Mouse (Mus musculus) embryo, embryonic 10.5 days (tissue): ENCODE results near the gene Mid1.

Experiments used
- DNase-seq: peaks from one replicate; pipeline ENCODE4 v3.0.0-alpha.2; 2015; ENCODE audit warnings: low spot score

Gene Mid1

DNA sequence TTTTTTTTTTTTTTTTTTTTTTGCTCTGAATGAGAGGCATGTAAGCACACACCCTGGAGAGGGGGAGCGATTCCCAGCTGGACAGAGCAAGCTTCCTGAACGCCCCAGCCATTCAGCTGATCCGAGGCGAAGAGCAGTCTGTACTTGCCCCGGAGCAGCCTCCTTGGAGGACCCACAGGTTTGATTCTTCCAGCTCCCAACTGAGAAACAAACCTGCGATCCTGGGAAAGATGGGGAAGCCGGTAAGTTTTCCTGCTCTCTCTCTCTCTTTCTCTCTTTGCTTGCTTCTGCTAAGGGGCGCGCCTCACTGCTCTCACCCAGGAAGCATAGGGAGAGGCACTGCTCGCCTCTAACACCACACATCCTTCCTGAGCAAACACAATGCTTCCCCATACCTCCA is at the start of gene Mid1:
Mid1 (plus strand) TSS at position 69 of the 400 bp plus-strand sequence.
- peak; percentile 27 for DNase-seq

DNA sequence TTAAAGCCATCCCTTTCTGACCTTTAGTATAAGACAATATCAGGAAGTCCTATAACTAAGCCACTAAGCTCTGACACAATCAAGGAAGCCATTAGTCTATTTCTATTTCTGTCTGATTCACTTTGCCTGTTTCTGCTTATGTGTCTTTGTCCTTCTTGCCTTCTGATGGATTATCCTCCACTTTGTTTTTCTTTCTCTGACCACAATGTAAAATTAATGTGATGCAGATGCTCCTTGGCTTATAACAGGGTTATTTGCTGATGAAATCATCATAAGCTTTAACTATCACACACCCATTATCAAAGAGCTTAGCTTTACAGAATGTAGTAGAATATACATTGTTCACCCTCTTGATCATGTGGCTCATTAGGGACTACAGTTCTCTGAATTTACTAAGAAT is 11.9 kb upstream of the Mid1 start:
- no peak for DNase-seq

DNA sequence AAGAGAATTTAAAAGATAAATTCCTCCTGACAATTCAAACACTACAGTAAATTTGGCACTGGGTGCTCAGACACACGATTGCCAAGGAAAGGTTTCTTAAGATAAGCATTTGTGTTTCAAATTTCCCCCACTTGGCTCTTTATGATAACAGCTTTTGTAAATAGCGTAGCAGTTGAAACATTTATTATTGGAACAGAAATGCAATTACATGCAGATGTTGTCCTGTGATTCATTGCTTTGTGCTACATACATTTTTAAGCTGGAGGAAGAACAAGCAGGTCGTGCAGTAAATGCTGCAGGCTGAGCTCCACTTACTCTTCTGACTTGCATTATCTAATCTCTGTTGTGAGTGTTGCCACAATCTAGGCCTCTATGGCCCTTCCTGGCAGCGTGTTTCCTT is 8.7 kb upstream of the Mid1 start:
- no peak for DNase-seq

DNA sequence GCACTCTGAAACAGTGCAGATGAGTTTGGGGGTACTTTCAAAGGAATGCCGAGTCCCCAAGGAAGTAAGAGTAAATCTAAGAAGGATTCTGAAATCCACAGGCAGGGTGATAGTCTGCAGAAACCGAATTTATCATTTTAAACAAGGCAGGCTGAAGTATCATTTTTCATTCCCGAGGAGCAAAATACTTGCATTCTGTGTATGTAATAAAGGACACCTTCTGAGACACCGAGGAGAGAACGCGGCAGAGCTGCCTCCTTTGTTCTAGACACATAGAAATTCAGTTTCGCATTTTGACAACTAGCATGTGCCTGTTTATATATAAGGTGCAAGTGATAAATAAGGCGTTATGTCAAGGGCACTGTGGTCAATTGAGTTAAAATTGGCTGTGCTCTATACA is 732 bp downstream of the Mid1 start:
- DNase-seq = peak; percentile 16

DNA sequence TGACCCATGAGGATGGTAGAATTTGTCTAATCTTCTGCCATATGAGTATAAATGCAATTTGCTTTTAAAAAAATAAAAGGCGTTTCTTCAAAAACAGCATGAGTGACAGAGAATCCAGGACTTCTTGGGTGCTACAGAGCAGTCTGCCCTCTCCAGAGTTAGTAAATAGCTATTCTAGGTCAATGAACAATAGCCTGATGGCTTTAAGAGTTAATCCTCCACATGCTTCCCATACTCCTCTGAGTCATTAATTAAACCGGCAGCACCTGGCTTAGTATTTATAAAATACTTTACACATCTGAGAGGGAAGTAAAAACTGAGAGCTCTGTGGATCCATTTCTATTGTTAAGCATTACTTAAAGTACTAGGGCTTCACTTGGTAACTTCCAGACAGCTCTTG is 6.2 kb downstream of the Mid1 start:
- no peak for DNase-seq

DNA sequence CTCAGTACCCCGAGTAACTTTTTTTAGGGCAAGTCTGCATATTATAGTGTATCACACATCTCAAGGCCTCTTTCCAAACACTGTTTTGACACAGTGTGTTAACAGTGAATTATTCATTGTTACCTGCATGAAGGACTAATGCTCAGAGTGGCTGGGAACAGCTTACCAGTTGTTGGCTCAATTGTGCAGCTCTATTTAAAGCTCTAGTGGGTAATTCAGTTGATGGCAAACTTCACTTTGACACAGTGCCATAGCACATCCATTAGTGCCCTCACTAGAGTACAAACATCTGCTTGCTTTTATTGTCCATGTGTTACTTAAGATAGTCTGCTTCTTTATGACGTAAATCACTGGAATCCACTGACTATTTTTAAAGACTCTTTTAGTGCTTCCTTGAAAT is 6.7 kb downstream of the Mid1 start:
- DNase-seq = no peak

DNA sequence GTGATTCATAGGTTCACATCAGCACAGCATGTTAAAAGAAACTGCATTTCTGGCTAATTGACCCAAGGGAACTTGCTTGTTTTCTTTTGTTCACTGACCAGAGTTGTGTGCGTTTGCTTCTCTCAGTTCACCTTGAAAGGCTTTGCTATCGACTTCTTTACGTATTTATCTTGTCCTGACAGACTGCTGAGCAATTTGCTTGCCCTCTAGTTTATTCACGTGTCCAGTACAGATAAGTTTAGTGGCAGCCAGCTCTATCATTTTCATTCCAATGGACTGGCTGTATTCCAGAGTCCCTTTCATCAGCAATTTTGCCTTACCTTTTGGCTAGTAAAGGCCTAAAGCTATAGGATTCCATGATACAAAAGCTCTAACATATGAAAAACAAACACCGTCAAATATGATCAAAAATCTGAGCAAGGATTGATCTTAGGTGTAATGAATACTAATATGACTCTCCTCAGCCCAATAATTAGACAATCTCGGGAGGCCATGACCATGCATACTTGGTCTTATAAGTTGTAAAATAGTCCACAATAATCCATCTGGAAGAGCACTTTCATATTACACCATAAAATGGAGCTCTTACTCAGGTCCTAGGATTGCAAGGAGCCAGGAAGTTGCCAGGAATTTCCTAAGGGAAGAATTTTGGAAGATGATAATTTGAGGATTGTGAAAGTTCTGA is 7.4 kb downstream of the Mid1 start:
- DNase-seq = no peak

DNA sequence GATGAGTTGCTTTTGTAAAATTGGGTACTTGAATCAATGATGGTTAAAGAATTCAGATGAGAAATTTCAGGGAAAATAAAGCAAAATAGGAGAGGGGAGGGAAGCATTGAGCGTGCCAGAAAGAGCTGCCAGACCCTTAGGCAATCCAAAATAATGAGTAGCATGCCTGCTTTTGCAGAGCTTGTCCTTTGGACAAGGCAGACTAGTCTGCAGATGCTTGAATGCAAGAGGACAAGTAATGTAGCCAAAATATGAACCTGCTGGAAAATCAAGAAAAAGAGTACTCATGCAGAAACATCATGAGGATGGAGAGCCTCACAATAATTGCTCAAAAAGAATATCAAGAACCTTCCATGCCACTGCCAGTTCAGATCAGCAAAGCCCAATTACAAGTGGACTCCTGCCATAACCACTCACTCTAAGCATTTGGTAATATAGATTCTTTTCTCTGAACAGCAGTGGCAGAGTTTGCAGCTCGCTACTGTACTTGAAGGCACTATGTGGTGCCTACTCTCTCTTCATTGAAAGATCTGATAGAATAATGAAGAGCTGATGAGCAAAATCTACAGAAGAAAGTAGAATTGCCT is 19.1 kb downstream of the Mid1 start:
- no peak for DNase-seq

DNA sequence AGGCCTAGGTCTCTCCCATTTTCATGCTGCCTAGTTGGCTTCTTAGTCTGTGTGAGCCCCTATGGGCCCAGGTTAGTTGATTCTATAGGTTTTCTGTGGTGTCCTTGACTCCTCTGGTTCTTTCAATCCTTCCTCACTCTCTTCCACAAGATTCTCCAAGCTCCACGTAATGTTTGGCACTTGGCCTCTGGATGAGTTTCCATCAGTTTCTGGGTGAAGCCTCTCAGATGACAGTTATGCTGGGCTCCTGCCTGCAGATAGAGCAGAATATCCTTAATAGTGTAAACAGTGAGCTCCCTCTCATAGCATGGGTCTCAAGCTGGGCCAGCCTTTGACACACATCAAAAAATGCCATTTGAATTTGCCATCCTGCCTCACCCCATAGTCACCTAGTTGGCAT is 38.5 kb downstream of the Mid1 start:
- DNase-seq = no peak

DNA sequence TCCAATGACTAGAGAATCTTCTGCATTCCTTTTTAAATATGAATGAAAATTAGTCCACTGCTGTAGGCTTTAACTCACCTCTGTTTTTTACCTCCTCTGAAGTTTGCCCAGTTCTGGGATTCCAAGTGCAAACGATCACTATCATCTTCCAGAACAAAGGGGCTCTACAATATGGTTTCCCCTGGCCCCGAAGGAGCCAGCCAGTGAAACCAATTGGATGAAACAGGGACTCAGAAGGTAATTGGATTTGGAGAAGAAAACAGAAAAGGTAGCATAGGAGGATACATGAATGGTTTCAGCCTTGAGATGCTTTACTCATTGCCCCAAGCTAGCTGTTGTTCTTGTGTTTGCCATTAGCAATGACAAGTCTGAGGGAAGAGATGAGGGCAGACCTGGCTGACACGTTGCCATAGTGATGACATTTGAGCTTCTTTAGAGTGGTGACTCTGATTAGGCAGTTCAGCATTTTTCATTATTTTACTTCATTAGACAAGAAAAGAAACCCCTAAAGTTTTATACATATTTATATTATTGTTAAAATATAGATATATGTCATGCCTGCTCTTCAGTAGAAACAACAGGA is 50.5 kb downstream of the Mid1 start:
- peak; percentile 13 for DNase-seq

DNA sequence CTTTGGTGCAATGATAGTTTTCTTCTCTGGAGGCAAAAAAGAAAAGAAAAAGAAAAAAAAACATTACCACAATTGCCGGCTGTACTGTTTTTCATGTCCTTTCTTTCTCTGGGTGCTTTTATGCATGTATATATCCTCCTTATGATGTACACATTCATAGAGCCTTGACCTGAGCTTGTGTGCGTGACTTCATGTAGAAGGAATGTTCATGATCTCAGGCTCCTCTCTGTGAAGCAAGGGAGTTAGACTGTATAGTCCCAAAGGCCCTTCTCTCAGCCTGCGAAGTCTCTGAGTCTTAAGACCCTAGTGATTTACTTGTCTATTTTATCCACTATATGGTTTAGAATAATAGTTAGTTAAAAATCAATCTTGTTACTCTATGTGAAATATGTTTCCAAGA is 73.0 kb downstream of the Mid1 start:
- DNase-seq = no peak

DNA sequence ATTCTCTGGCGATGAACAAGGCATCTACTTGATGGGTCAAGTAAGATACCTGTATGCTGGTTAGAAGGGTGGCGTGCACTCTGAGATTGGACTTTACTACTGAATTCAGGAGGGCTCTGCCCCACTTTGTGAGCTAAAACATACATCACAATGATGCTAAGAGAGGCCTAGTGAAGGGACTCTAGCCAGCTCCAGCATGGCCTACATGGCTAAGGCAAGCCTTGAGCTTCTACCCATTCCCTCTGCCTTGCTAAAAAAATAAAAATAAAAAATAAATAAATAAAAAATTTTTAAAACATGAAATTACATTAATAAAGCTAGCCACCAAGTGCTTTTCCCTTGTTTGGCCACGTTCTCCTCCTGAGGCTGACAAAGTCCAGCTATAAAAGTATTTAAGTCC is 94.5 kb downstream of the Mid1 start, which contains the start of gene 4933400A11Rik:
4933400A11Rik (minus strand) TSS at position 101 of the 400 bp plus-strand sequence.
- DNase-seq = no peak

DNA sequence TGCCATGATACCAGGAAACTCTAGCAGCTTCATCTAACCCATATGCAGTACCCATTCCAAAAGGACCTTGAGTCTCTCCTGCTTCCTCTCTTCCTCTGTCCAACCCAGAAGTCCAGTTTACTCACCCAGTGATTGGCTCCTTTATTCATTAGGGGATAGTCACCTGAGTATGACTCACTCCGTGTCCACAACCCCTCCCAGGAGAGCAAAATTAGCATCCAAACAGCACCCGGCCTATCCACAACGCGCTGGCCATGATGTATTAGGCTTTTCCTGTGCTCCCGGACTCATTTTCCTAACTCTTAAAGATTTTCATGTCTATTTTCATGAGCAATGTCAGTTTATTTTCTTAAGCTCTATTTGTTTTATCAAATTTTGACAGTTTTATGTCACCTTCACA is 104.7 kb downstream of the Mid1 start:
- no peak for DNase-seq

DNA sequence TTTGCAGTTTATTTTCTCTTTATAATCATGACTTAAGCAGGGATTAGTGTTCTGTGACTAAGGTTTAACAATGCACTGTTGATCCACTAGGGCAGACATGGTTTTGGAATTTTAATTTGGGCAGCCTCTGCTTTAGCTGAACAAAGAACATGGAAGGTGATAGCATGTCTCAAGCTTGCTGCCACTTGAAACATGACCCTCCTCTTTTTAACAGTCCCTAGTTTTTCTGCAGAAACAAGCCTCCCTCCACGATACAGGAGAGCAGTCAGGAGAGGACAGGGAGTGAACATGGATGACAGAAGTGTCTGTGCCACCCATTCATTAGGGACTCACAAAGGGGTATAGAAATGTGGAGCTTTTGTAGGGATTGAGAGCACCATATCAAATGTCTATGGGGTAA is 107.9 kb downstream of the Mid1 start:
- peak; percentile 20 for DNase-seq

DNA sequence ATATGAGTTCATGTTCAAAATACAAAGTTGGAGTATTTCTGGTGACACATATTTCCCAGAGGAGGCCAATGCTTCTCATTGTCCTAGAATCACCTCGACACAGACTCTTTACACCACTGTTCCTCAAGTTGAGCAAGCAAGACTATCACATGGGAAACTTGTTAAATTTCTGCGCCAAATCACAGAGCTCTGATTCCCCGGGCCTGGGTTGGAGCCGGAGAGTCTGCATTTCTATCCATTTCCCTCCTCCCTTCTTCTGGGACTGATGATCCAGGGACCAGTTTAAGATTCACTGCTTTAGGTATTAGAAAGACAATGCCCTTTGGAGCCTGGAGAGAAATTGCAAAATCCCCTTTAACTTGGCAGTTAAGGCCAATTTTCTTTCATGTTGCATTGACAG is 109.4 kb downstream of the Mid1 start:
- DNase-seq = no peak

DNA sequence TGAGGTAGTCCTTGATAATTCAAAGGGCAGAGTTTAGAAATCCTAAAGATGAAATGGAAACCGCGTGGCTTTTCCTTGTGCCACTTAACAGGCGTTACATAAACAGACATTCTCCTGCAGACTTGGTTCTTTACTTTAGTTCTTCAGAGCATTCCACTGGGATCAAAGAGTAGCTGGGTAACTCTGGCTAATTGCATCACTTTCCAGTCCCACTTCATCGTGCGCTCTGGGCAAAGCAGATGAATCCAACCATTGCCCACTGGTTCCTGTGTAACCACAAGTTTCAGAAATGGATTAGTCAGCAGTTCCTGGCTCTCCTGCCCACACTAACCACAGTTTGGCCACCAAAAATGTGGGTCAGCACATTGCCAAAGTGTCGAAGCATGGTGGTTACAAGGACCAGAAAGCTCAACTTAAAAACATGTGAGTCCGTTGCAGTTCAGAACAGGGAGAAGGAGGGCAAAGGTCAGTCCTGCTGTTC is 109.9 kb downstream of the Mid1 start:
- no peak for DNase-seq

DNA sequence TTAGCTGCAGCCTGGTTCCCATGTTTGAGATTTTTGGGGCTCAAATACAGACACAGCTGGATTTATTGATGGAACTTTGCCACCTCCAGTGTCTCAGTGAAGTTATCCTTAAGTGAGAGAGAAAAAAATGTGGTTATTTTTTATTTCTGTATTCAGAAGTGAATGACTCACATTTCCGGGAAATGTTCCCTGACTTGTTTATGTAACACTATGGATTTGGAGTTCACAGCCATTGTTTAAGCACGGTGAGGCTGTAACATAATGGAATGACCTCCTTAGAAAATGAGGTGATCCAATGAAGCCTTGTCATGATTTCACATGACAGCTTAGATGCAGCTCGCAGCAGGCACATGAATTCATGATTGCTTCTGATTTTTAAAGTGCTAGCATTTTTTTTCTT is 112.1 kb downstream of the Mid1 start:
- DNase-seq = no peak

DNA sequence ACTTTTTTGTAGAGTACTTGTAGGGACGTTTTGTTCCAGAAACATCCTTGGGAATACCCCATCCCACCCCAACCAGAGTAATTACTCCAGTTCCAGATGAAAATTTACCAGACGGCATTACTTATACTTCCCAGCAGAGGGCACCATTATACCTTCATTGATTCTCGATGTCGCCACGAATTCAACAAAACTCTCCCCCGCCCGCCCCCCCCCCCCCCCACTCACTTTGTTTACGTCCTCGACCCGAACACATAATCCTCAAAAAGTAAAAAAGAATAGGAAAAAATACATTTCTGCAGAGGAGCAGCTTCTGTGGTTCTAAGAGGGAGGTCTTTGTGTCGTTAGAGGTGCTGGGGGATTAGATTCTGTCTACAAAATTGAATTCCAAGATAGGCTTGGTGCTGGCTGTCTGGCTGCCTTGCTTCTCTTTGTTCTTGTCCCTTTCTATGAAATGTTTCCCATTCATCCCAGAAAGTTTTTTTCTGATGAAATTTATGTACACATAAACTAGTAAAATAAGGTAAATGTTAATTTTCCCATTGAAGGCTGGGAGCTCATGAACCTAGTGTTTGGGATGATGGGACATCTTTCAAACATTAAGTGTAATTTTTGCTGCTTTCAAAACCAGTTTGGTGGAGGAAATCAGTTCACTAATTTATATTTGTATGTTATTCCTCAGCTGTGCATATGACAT is 114.1 kb downstream of the Mid1 start:
- peak; percentile 77 for DNase-seq

DNA sequence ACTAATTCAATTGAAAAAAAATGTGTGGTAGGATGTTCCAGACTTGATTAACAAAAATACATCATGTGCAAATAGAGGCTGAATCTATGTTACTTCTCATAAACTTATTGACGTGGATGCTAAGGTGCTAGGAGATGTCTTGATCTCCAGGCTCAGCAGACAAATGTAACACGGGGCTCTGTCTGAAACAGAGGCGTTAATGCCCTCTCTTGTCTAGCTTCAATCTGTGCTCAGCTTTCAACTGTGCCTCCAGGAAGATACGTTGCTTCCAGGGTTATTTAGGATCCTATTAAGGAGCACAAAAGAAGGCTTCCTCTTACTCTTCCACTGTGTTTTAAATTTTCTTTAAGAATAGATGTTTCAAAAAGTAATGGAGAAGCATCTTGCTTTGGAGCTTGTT is 115.2 kb downstream of the Mid1 start:
- no peak for DNase-seq

DNA sequence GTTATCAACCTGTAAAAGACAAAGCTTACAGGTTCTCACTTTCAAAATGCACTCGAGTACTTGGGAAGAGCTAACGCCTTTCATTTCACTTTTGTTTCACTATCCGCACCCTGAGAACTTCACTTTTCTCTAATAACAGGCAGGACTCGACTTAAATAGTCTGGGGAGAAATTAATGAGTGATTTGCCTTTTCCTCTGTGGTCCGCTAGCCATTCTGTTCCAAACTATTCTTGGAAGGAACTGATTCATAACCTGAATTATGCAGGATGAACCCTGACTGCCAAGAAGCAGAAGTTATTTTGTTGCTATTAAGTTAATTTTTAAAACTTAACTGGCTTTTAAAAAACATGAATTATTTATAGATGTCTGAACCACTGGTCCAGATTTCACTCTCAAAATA is 120.8 kb downstream of the Mid1 start:
- DNase-seq = no peak

DNA sequence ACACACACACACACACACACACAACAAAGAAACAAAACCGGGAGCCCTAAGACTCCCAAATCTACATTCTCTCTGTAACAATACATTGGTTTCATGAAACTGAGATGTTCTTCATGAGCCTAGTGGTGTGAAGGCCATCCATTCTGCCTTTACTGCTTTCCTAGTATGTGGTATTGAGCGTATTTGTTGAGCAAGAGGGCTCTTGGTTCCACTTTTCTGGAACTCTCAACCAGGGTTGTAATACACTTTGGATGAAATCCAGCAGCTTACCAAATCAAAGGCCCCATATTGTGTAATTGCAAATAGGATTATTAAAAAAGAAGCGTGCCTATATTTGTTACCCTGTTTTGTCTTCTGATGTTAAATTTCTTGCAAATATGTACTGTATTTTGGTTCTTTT is 122.7 kb downstream of the Mid1 start:
- no peak for DNase-seq

DNA sequence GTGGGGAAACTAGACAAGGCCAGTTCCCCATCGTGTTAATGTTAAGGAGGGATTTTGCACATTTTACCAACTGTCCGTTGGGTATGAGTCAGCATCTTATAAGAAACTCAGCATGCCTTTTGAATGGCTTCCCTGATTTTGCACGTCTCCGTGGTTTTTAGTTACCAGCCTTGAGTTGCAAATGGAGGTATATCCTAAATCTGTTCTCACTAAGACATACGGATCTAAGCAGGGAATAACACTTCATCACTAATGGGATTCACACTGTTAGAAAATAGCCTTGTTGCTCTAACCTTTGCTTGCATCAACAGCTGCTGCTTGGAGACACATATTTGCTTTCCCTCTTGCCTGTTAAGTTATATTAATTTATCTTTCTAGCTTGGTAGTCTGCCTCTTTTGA is 126.3 kb downstream of the Mid1 start:
- no peak for DNase-seq

DNA sequence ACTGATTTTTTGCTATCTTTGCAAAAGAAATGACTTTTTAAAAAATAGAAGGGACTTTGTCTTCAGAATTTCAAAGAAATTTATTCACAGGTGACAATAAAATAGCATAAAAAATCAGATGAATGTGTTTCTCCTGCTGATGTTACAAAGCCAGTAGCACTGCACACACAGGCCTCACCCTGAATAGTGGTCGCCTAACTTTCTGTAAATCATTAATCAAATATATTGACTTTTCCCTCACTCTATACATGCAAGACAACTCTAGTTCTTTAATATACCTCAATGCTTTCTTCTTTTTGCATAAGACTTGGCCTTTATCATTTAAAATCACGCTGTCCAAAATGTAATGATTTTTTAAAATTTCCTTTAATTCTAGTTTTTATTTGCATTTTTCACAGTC is 126.8 kb downstream of the Mid1 start:
- DNase-seq = no peak
